Mouse (Mus musculus): ENCODE measurements around the gene Veph1.

DNA sequence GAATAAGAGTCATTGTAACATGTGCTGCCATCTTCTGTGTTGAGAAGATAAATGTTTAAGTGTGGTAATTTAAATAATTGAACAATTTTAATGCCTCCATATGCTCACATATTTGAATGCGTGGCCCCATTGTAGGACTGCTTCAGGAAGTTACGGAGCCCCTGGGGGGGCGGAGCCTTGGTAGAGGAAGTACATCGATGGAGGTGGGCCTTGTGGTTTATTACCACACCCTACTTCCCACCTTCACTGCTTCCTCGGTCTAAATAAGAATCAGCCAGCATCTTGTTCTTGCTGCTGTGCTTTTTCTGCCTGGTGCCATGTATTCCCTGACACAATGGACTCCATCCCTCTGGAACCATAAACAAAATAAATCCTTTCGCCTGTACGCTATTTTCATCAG, 241.0 kb downstream of the Veph1 start:
- TF ChIP-seq CTCF (IDR thresholded peaks at IDR 0.05; ENCODE audit: insufficient read depth, low read length) (no peak), POLR2A (IDR thresholded peaks at IDR 0.05; ENCODE audit: borderline replicate concordance, extremely low read depth, low read depth, low read length) (no peak)
